Mouse (Mus musculus) heart, embryonic 16.5 days (tissue): Measurements from ENCODE around the gene Bckdha. TPM values are rescaled to one million over a fixed set of nuclear protein-coding genes. Genes with fewer than 3 reads are reported as not detected.

Experiments
- ATAC-seq: fragments of 200-750 bp; cut with Nextera tagmentation; replicated peaks from 2 replicates; pipeline ENCODE4 v1.8.0; 2017; ENCODE audit warnings: moderate number of reproducible peaks; ENCODE audit not compliant: insufficient read depth, low FRiP score; ENCODE audit errors: extremely low read depth
- H3K27ac ChIP-seq: fragments of 300-500 bp; sonication (generic); 2 replicates; pipeline ENCODE4 v1.5.1; 2014; ENCODE audit warnings: mild to moderate bottlenecking, low read length, control low read depth, moderate library complexity
- H3K27me3 ChIP-seq: fragments of 300-500 bp; sonication (generic); 2 replicates; pipeline ENCODE4 v1.6.1; 2014; ENCODE audit warnings: low read length, mixed read lengths; ENCODE audit not compliant: control insufficient read depth, insufficient read depth
- H3K36me3 ChIP-seq: fragments of 300-500 bp; sonication (generic); 2 replicates; pipeline ENCODE4 v1.6.1; 2014; ENCODE audit not compliant: control insufficient read depth, insufficient read depth
- H3K4me1 ChIP-seq: fragments of 300-500 bp; sonication (generic); 2 replicates; pipeline ENCODE4 v1.6.1; 2014; ENCODE audit warnings: low read length, mixed read lengths; ENCODE audit not compliant: control insufficient read depth, insufficient read depth
- H3K4me2 ChIP-seq: fragments of 300-500 bp; sonication (generic); 2 replicates; pipeline ENCODE4 v1.6.1; 2014; ENCODE audit warnings: low read depth, mild to moderate bottlenecking, control low read depth, low read length
- H3K4me3 ChIP-seq: fragments of 300-500 bp; sonication (generic); 2 replicates; pipeline ENCODE4 v1.5.1; 2014; ENCODE audit warnings: mild to moderate bottlenecking, control low read depth, low read length
- H3K9ac ChIP-seq: fragments of 300-500 bp; sonication (generic); 2 replicates; pipeline ENCODE4 v1.6.1; 2014; ENCODE audit warnings: low read length, control low read depth
- H3K9me3 ChIP-seq: fragments of 300-500 bp; sonication (generic); replicated peaks from 2 replicates; pipeline ENCODE4 v1.6.1; 2016; ENCODE audit warnings: low read length; ENCODE audit not compliant: control insufficient read depth
- WGBS: fragments of 180-500 bp; shearing (Covaris S2); extraction: QIAGEN DNeasy Blood & Tissue Kit; methylation state at CpG from one replicate; pipeline ENCODE4 v1.1.7; 2014; 5-methylcytosine and 5-hydroxymethylcytosine counted together
- polyA plus RNA-seq: library from polyadenylated mRNA; unstranded; fragments of >200 nt; fragmentation: Nextera tagmentation; extraction: Ambion mirVana; gene quantifications from 2 replicates; pipeline ENCODE4 v1.2.1, GENCODE M21; 2015

Gene Bckdha
- polyA plus RNA-seq, 1 experiment from 2014 or later, result 74.4 TPM

GRCm38 (mm10) chr7:25684659-25685058 is 25.9 kb upstream of the Bckdha start:
- Histone ChIP-seq H3K27me3 (no peaks in the 10 kb centered on the region), H3K9me3 (no peaks in the 10 kb centered on the region), H3K36me3 (no peaks in the 10 kb centered on the region), H3K9ac (no peak overlapping the region), H3K27ac (no peak overlapping the region), H3K4me1 (peaks cover 24% of the 10 kb centered on the region), H3K4me2 (no peak overlapping the region), H3K4me3 (no peak overlapping the region)
- WGBS, result 92% methylated on average over 6 of the region's 6 CpGs
- ATAC-seq, result no peak

- no peak for ATAC-seq
Observed at GRCm38 (mm10) chr7:25683474-25684180, 24.8 kb upstream of the Bckdha start.

GRCm38 (mm10) chr7:25681341-25682231 is 22.8 kb upstream of the Bckdha start:
- Histone ChIP-seq H3K27me3 (no peaks in the 10 kb centered on the region), H3K36me3 (no peaks in the 10 kb centered on the region), H3K9me3 (no peaks in the 10 kb centered on the region), H3K4me1 (peaks cover 22% of the 10 kb centered on the region), H3K4me2 (peak overlapping the region; percentile 84), H3K9ac (0 out of 2 replicates have a peak overlapping the region, but pooled peaks have one; percentile 26), H3K4me3 (peak overlapping the region; percentile 75), H3K27ac (0 out of 2 replicates have a peak overlapping the region, but pooled peaks have one; percentile 39)
- ATAC-seq, result no peak
- WGBS, result 48% methylated on average over 15 of the region's 15 CpGs

More at GRCm38 (mm10) chr7:25683474-25684180, 24.8 kb upstream of the Bckdha start:
- no peaks in the 10 kb centered on the region for H3K9me3 ChIP-seq
- no peak overlapping the region for H3K9ac ChIP-seq
- H3K4me3 ChIP-seq, result no peak overlapping the region
- H3K36me3 ChIP-seq, result no peaks in the 10 kb centered on the region
- H3K4me2 ChIP-seq, result no peak overlapping the region
- 33% methylated on average over 7 of the region's 7 CpGs for WGBS
- peaks cover 22% of the 10 kb centered on the region for H3K4me1 ChIP-seq
- peak overlapping the region; percentile 56; the same call in 1 of the 2 replicates for H3K27ac ChIP-seq
- H3K27me3 ChIP-seq, result no peaks in the 10 kb centered on the region

GRCm38 (mm10) chr7:25680514-25681258 is 21.9 kb upstream of the Bckdha start, which contains the start of gene B9d2:
Gene B9d2 (plus strand): TSS chr7:25680780.
- Histone ChIP-seq H3K36me3 (no peaks in the 10 kb centered on the region), H3K27me3 (peaks cover under 1% of the 10 kb centered on the region; the same call in 1 of the 2 replicates), H3K4me3 (peak within 1 kb of the TSS; percentile 75), H3K4me1 (peaks cover 24% of the 10 kb centered on the region), H3K4me2 (peak within 1 kb of the TSS; percentile 84), H3K9ac (peak within 1 kb of the TSS; percentile 75), H3K27ac (peak within 1 kb of the TSS; percentile 90), H3K9me3 (no peaks in the 10 kb centered on the region)
- ATAC-seq, result peak; percentile 93
- under 1% methylated on average over 46 of the region's 46 CpGs for WGBS

- H3K27ac ChIP-seq, result peak overlapping the region; percentile 90
- H3K4me1 ChIP-seq, result peaks cover 30% of the 10 kb centered on the region
- ATAC-seq, result no peak
- WGBS, result 4% methylated on average over 6 of the region's 6 CpGs
- peak overlapping the region; percentile 84 for H3K4me2 ChIP-seq
- peaks cover 7% of the 10 kb centered on the region for H3K27me3 ChIP-seq
- peak overlapping the region; percentile 75 for H3K4me3 ChIP-seq
- peak overlapping the region; percentile 75 for H3K9ac ChIP-seq
- no peaks in the 10 kb centered on the region for H3K36me3 ChIP-seq
- H3K9me3 ChIP-seq, result no peaks in the 10 kb centered on the region
Observed at GRCm38 (mm10) chr7:25679971-25680370, 21.2 kb upstream of the Bckdha start.

- Histone ChIP-seq H3K27me3 (peaks cover 22% of the 10 kb centered on the region), H3K4me1 (peaks cover 31% of the 10 kb centered on the region), H3K9ac (no peak overlapping the region), H3K4me2 (no peak overlapping the region), H3K27ac (peak overlapping the region; percentile 42; the same call in 1 of the 2 replicates), H3K4me3 (no peak overlapping the region), H3K36me3 (no peaks in the 10 kb centered on the region), H3K9me3 (no peaks in the 10 kb centered on the region)
- ATAC-seq, result no peak
- 89% methylated on average over 7 of the region's 7 CpGs for WGBS
Observed at GRCm38 (mm10) chr7:25677013-25677412, 18.2 kb upstream of the Bckdha start.

- peak; percentile 11; the same call in 1 of the 2 replicates for ATAC-seq
- Histone ChIP-seq H3K27ac (peak overlapping the region; percentile 42), H3K27me3 (peaks cover 22% of the 10 kb centered on the region), H3K9ac (no peak overlapping the region), H3K4me1 (peaks cover 31% of the 10 kb centered on the region), H3K9me3 (no peaks in the 10 kb centered on the region), H3K4me3 (no peak overlapping the region), H3K4me2 (no peak overlapping the region), H3K36me3 (no peaks in the 10 kb centered on the region)
- 39% methylated on average over 15 of the region's 15 CpGs for WGBS
Observed at GRCm38 (mm10) chr7:25676085-25676781, 17.5 kb upstream of the Bckdha start.

GRCm38 (mm10) chr7:25675405-25675804 is 16.6 kb upstream of the Bckdha start:
- 39% methylated on average over 6 of the region's 6 CpGs for WGBS
- Histone ChIP-seq H3K27ac (no peak overlapping the region), H3K4me2 (peak overlapping the region; percentile 75), H3K4me3 (no peak overlapping the region; the same call in 1 of the 2 replicates), H3K9me3 (no peaks in the 10 kb centered on the region), H3K9ac (no peak overlapping the region), H3K4me1 (peaks cover 30% of the 10 kb centered on the region), H3K36me3 (no peaks in the 10 kb centered on the region), H3K27me3 (peaks cover 22% of the 10 kb centered on the region)
- no peak for ATAC-seq
